Mouse (Mus musculus) midbrain, embryonic 13.5 days (tissue): Measurements from ENCODE around the gene Lrrc29. TPM values are rescaled to one million over a fixed set of nuclear protein-coding genes. Genes with fewer than 3 reads are reported as not detected.

Experiments
- ATAC-seq: fragments of 200-750 bp; cut with Nextera tagmentation; 2 replicates; pipeline ENCODE4 v1.8.0; 2017; ENCODE audit warnings: mild to moderate bottlenecking, moderate TSS enrichment, moderate library complexity
- H3K27ac ChIP-seq: fragments of 300-500 bp; sonication (generic); 2 replicates; pipeline ENCODE4 v1.5.1; 2015; ENCODE audit warnings: inconsistent platforms, mild to moderate bottlenecking, moderate library complexity
- H3K27me3 ChIP-seq: fragments of 300-500 bp; sonication (generic); 2 replicates; pipeline ENCODE4 v1.6.1; 2015; ENCODE audit warnings: mild to moderate bottlenecking, inconsistent platforms
- H3K36me3 ChIP-seq: fragments of 300-500 bp; sonication (generic); 2 replicates; pipeline ENCODE4 v1.6.1; 2015; ENCODE audit warnings: mild to moderate bottlenecking, inconsistent platforms
- H3K4me1 ChIP-seq: fragments of 300-500 bp; sonication (generic); replicated peaks from 2 replicates; pipeline ENCODE4 v1.6.1; 2015; ENCODE audit warnings: inconsistent platforms
- H3K4me2 ChIP-seq: fragments of 300-500 bp; sonication (generic); replicated peaks from 2 replicates; pipeline ENCODE4 v1.6.1; 2015; ENCODE audit warnings: moderate library complexity, mild to moderate bottlenecking, inconsistent platforms
- H3K4me3 ChIP-seq: fragments of 300-500 bp; sonication (generic); replicated peaks from 2 replicates; pipeline ENCODE4 v1.5.1; 2015; ENCODE audit warnings: mild to moderate bottlenecking, inconsistent platforms
- H3K9ac ChIP-seq: fragments of 300-500 bp; sonication (generic); replicated peaks from 2 replicates; pipeline ENCODE4 v1.6.1; 2015; ENCODE audit warnings: mild to moderate bottlenecking, inconsistent platforms
- H3K9me3 ChIP-seq: fragments of 300-500 bp; sonication (generic); 2 replicates; pipeline ENCODE4 v1.6.1; 2016; ENCODE audit warnings: mild to moderate bottlenecking, inconsistent platforms
- WGBS: fragments of 180-500 bp; shearing (Covaris S2); methylation state at CpG from one replicate; pipeline ENCODE4 v1.1.7; 2015; 5-methylcytosine and 5-hydroxymethylcytosine counted together
- polyA plus RNA-seq: library from polyadenylated mRNA; unstranded; fragments of >200 nt; fragmentation: Nextera tagmentation; extraction: Ambion mirVana; gene quantifications from 2 replicates; pipeline ENCODE4 v1.2.1, GENCODE M21; 2015

Lrrc29 gene
- polyA plus RNA-seq, 1 experiment from 2014 or later, result 1.1 TPM

DNA sequence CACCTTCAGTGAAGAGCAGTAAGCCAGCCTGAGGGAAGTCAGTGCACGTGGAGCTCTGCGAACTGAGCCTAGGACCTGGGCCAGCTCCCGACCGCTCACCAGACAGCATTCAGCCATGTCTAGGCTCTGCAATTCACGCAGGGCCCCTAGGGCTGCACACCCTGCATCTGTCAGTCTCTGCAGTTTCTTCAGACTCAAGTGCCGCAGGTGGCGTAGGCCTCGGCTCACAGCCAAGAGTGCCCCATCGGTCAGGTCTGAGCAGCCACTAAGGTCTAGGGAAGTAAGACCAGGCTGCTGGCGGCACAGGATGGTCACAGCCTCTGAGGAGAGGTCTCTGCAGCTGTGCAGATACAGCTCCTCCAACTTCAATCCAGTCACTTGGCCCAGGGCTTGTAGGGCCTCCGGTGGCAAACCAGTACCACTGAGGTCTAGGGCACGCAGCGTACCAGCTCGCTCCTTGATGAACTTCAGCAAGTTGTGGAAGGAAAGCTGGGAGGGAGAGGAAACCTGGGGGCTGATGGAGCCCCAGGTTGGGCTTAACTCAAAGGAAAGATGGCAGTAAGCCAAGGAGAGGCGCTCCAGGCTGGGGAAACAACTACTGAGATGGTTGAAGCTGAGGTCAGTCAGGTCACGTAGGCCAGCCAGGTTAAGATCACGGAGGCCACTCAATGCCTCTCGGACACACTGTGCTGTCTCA, 10.9 kb downstream of the Lrrc29 start:
- no peak overlapping the region for H3K4me2 ChIP-seq
- WGBS, result 91% methylated on average over 18 of the region's 18 CpGs
- H3K4me1 ChIP-seq, result no peaks in the 10 kb centered on the region
- H3K36me3 ChIP-seq, result peaks cover 94% of the 10 kb centered on the region
- no peaks in the 10 kb centered on the region for H3K9me3 ChIP-seq
- H3K9ac ChIP-seq, result no peak overlapping the region; the same call in 1 of the 2 replicates
- H3K27me3 ChIP-seq, result no peaks in the 10 kb centered on the region
- no peak overlapping the region for H3K27ac ChIP-seq
- no peak overlapping the region for H3K4me3 ChIP-seq
- no peak for ATAC-seq

DNA sequence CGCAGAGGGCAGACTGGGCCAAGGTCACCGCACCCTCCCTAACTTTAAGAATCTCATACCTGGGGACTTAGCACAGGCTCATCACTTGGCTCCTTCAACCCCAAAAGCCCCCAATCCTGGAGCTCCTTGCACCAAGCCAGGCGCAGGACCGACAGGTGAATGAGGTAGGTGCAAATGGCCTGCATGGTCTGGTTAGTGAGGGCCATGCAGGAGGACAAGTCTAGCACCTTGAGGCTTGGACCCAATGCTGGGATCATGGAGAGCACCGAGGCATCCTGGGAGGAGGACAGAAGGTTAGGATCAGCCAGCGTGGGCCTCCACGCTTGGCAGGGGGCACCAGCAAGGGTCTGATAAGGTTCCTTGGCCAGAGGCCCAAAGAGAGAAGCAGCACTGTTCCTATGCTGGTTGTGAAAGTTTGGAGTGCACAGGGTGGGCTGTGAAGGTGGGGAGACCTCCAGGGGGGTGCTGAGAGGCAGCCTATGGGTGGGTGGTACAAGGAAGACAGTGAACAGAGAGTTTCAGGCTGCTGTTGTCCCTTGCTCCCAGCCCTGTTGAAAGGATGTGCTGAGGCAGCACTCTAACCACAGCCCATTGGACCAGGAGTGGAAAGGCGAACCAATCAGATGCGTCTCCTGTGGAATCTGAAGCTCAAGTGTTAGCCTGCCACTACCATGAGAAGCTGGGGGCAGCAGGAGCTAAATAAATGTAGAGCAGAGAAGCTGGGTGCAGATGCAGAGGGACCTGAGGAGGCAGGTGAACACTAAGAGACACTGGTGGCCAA, 12.3 kb downstream of the Lrrc29 start:
- WGBS, result 83% methylated on average over 9 of the region's 9 CpGs
- ATAC-seq, result no peak
- H3K36me3 ChIP-seq, result peaks cover 95% of the 10 kb centered on the region
- no peaks in the 10 kb centered on the region for H3K27me3 ChIP-seq
- no peaks in the 10 kb centered on the region for H3K9me3 ChIP-seq
- no peak overlapping the region for H3K9ac ChIP-seq
- H3K4me1 ChIP-seq, result no peaks in the 10 kb centered on the region
- H3K27ac ChIP-seq, result no peak overlapping the region
- no peak overlapping the region for H3K4me2 ChIP-seq
- H3K4me3 ChIP-seq, result no peak overlapping the region

DNA sequence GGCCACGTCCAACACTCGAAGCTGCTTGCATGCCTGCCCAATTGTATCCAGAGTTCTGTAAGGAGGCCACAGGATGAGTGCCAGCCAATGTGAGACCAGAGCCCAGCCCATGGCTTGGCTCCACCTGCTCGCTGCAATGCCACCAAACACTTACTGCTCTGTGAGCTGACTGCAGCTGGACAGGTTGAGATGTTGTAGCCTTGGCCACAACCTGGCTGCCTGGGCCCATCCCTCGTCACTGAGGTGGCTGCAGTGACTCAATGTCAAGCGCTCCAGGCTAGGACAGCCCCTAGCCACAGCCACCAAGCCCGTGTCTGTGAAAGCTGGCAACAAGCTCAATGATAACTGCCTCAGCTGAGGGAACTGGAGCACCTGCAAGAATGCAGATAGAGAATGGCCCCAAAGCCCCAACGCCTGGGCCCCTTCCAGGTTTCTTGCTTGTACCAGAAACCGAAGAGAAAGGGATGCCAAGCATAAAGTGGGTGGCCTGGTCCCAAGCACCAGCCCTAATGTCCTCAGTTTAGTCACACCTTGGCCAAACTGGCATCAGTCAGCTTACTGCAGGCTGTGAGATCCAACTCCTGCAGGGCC, 13.1 kb downstream of the Lrrc29 start:
- Histone ChIP-seq H3K4me3 (no peak overlapping the region), H3K9me3 (no peaks in the 10 kb centered on the region), H3K9ac (no peak overlapping the region), H3K27me3 (no peaks in the 10 kb centered on the region), H3K4me1 (no peaks in the 10 kb centered on the region), H3K36me3 (peaks cover 95% of the 10 kb centered on the region), H3K27ac (no peak overlapping the region), H3K4me2 (no peak overlapping the region)
- 91% methylated on average over 8 of the region's 8 CpGs for WGBS
- ATAC-seq, result no peak

DNA sequence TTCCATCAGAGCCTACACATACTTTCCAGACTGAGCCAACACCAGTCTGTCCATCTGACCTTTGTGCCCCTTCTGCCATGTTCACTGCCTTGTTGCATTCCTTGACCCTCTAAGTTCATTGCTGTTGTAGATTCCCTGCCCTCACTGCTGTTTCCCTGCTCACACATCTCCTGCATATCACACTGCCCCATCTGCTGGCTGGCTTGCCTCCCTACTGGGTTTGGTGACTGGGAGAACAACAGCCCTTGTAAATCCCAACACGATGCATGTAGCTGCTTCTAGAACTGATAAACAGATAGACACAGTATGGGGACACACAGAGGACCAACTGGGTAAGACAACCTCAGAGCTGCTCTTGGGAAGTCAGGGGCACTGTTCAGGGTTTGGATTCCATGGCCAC, 14.4 kb downstream of the Lrrc29 start:
- H3K4me2 ChIP-seq, result no peak overlapping the region
- 87% methylated on average over 1 of the region's 1 CpGs for WGBS
- no peaks in the 10 kb centered on the region for H3K9me3 ChIP-seq
- no peak overlapping the region for H3K27ac ChIP-seq
- H3K9ac ChIP-seq, result no peak overlapping the region
- H3K4me1 ChIP-seq, result no peaks in the 10 kb centered on the region
- H3K36me3 ChIP-seq, result peaks cover 96% of the 10 kb centered on the region
- ATAC-seq, result no peak
- no peaks in the 10 kb centered on the region for H3K27me3 ChIP-seq
- H3K4me3 ChIP-seq, result no peak overlapping the region

DNA sequence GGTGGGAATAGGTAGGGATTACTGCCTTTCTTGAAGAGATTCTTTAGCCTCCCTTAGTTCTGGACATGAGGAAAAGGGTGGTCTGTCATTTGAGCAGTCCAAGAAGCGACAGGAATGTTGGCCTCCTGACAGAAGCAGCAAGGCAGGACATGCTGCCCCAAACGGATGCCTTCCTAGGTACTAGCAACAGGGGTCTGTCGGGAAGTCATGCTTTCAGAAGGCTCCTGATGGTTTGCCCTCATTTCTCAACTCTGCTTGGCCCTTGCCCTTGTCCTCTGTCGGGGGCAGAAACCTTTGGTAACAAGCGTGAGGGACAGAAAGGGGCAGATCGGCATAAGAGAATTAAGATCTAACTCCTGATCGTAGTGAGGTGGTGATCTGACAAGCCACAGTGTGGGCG, 16.0 kb downstream of the Lrrc29 start:
- Histone ChIP-seq H3K4me3 (no peak overlapping the region), H3K27ac (no peak overlapping the region), H3K4me2 (no peak overlapping the region), H3K27me3 (no peaks in the 10 kb centered on the region), H3K4me1 (peaks cover 13% of the 10 kb centered on the region), H3K9ac (no peak overlapping the region), H3K9me3 (no peaks in the 10 kb centered on the region), H3K36me3 (peaks cover 84% of the 10 kb centered on the region)
- no peak for ATAC-seq
- WGBS, result 88% methylated on average over 8 of the region's 8 CpGs

DNA sequence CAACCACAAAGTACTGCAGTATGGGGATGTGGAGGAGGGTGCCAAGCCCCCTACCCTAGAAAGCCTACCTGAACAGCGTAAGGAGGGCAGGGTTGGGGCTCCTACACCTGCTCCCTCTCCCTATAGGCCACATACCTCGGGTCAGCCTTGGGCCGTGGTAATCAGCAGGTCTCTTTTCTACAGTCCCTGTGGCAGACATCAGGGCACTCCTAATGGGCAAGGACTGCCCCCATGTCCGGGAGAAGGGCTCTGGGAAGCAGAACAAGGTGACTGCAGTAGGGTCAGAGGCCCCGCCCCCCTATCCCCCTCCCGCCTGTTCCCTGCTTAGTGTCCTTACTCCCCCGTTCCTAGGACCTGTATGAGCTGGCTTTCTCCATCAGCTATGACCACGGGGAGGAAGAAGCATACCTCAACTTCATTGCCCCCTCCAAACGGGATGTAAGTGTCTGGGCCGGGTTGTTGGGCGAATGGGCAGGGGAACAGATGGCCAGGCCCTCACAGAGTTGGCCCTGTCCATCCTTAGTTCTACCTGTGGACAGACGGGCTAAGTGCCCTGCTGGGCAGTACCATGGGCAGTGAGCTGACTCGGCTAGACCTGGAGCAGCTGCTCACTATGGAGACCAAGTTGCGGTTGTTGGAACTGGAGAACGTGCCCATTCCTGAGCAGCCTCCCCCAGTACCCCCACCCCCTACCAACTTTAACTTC, 16.8 kb downstream of the Lrrc29 start:
- Histone ChIP-seq H3K4me3 (no peak overlapping the region), H3K36me3 (peaks cover 83% of the 10 kb centered on the region), H3K9me3 (no peaks in the 10 kb centered on the region), H3K27ac (no peak overlapping the region), H3K4me1 (peaks cover 20% of the 10 kb centered on the region), H3K27me3 (no peaks in the 10 kb centered on the region), H3K9ac (no peak overlapping the region), H3K4me2 (no peak overlapping the region)
- ATAC-seq, result no peak
- WGBS, result 83% methylated on average over 15 of the region's 15 CpGs

DNA sequence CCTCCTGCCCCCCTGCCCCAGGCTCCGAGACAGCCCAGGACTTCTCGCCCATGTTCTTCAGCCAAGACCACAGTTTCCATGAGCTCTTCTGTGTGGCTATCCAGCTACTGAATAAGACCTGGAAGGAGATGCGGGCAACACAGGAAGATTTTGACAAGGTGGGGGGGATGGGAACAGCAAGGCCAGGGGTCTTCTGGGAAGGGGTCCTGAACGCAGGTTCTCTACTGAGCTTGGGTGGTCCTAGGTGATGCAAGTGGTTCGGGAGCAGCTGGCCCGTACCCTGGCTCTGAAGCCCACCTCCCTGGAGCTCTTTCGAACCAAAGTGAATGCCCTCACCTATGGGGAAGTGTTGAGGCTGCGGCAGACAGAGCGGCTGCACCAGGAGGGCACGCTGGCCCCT, 17.6 kb downstream of the Lrrc29 start:
- 93% methylated on average over 10 of the region's 10 CpGs for WGBS
- Histone ChIP-seq H3K36me3 (peaks cover 83% of the 10 kb centered on the region), H3K9ac (no peak overlapping the region), H3K27me3 (no peaks in the 10 kb centered on the region), H3K4me2 (no peak overlapping the region), H3K4me1 (peaks cover 21% of the 10 kb centered on the region), H3K4me3 (no peak overlapping the region), H3K27ac (no peak overlapping the region), H3K9me3 (no peaks in the 10 kb centered on the region)
- ATAC-seq, result no peak

DNA sequence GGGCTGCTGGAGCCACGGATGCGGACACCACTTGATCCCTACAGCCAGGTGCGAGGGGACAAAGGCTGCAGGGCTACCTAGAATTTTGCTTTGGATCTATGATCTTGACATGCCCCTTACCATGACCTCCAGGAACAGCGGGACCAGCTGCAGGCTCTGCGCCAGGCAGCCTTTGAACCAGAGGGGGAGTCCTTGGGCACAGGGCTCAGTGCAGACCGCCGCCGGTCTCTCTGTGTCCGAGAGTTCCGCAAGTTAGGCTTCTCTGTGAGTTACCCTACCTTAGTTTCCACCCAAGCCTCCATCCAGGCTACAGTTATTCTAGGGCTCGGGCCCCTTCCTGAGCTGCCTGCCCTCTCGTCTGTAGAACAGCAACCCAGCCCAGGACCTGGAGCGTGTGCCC, 18.4 kb downstream of the Lrrc29 start:
- H3K4me1 ChIP-seq, result peaks cover 21% of the 10 kb centered on the region
- H3K27ac ChIP-seq, result no peak overlapping the region
- no peak overlapping the region for H3K4me2 ChIP-seq
- no peak overlapping the region for H3K9ac ChIP-seq
- ATAC-seq, result no peak
- peaks cover 83% of the 10 kb centered on the region for H3K36me3 ChIP-seq
- 94% methylated on average over 13 of the region's 13 CpGs for WGBS
- H3K4me3 ChIP-seq, result no peak overlapping the region
- H3K27me3 ChIP-seq, result no peaks in the 10 kb centered on the region
- no peaks in the 10 kb centered on the region for H3K9me3 ChIP-seq

DNA sequence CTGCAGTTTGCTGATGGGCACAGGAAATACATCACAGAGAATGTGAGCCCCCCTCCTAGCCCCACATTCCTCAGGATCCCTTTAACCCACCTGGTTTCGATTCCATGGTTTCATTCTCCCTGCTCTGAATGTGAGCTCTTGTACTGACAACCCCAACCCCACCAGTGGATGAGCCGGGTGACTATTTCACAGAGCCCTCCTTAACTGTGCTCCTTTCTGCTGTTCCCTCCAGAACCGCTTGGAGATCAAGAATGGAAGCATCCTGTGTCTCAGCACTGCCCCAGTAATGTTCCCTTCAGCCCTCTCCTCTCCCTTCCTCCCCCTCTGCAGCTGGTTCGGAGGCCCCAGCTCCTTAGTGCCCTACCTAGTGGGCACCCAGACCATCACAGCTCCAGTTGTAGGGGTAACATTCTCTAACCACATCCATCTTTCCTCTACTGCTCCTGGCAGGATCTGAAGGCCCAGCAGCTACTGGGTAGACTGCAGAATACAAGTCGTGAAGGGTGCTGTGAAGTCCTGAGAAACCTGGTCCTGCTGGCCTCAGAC, 19.9 kb downstream of the Lrrc29 start:
- Histone ChIP-seq H3K9ac (peak overlapping the region; percentile 54; the same call in 1 of the 2 replicates), H3K4me1 (peaks cover 21% of the 10 kb centered on the region), H3K27me3 (no peaks in the 10 kb centered on the region), H3K36me3 (peaks cover 82% of the 10 kb centered on the region), H3K27ac (no peak overlapping the region), H3K9me3 (no peaks in the 10 kb centered on the region), H3K4me2 (peak overlapping the region; percentile 45), H3K4me3 (no peak overlapping the region)
- ATAC-seq, result peak; percentile 4
- 66% methylated on average over 5 of the region's 5 CpGs for WGBS

DNA sequence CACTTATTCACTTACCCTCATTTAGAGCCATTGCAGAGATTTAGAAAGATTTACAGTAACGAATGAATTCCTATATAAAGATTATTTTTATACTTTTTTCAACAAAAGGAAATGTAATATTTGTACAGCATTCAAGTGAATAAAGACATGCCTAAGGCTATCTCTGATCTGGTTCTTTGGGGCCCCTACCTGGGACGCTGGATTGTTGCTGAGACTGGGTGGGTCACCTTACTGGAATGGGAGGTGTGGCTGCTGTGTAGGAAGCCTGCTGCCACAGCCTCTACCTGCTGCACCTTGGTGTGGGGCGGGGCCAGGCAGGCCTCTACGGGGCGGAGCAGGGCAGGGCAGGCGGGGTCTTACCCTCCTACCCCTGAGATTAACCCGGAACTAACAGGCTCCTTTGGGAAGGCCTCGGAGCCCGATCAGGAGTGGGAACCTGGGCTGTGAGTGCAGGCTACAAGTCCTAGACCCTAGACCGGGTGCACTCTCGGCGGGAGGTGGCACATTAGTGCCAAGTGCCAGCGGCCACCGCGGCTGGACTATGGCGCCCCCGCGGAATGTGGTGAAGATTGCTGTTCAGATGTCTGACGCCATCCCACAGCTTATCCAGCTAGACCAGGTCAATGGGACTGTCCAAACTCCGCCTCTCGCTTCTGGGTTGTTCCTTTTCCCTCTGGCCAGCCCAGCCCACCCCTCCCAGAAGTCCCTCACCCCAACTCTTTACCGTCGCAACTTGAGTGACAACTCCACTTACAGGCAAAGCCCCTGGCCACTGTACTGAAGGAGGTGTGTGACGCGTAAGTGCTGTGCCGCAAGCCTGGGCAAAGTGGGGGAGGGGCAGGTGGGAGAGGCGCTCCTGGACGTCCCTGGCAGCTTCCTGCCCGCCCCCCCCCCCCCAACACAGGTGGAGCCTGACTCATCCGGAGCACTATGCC, 20.6 kb downstream of the Lrrc29 start, which contains the start of gene Elmo3:
Gene Elmo3, plus strand, starts transcription at position 391 of the 935 bp plus-strand sequence.
- ATAC-seq, result peak; percentile 59
- Histone ChIP-seq H3K9me3 (no peaks in the 10 kb centered on the region), H3K9ac (peak within 1 kb of the TSS; percentile 54), H3K4me3 (no peak within 1 kb of the TSS), H3K27ac (no peak within 1 kb of the TSS; the same call in 1 of the 2 replicates), H3K36me3 (peaks cover 85% of the 10 kb centered on the region), H3K27me3 (no peaks in the 10 kb centered on the region), H3K4me1 (peaks cover 21% of the 10 kb centered on the region), H3K4me2 (peak within 1 kb of the TSS; percentile 45)
- WGBS, result 11% methylated on average over 30 of the region's 30 CpGs
